Mouse (Mus musculus) midbrain, postnatal 0 days (tissue): Measurements from ENCODE around the gene Gm7030. TPM values are rescaled to one million over a fixed set of nuclear protein-coding genes. Genes with fewer than 3 reads are reported as not detected.
A peak's percentile ranks its signal among the peaks of the same experiment; 100 is the strongest.

Source experiments
- ATAC-seq: fragments of 200-750 bp; cut with Nextera tagmentation; 2 replicates; pipeline ENCODE4 v1.8.0; 2017; ENCODE audit warnings: moderate number of reproducible peaks, mild to moderate bottlenecking, moderate TSS enrichment, moderate library complexity; ENCODE audit not compliant: low FRiP score
- DNase-seq: peaks from one replicate; pipeline ENCODE4 v3.0.0-alpha.2; 2015; ENCODE audit warnings: low spot score
- H3K27ac ChIP-seq: fragments of 300-500 bp; sonication (generic); 2 replicates; pipeline ENCODE4 v1.5.1; 2014; ENCODE audit warnings: low read depth, mild to moderate bottlenecking, low read length, mixed read lengths
- H3K27me3 ChIP-seq: fragments of 300-500 bp; sonication (generic); 2 replicates; pipeline ENCODE4 v1.6.1; 2014; ENCODE audit warnings: low read length, control low read depth, mixed read lengths; ENCODE audit not compliant: insufficient read depth
- H3K36me3 ChIP-seq: fragments of 300-500 bp; sonication (generic); 2 replicates; pipeline ENCODE4 v1.6.1; 2014; ENCODE audit warnings: low read length, control low read depth, mixed read lengths; ENCODE audit not compliant: insufficient read depth
- H3K4me1 ChIP-seq: fragments of 300-500 bp; sonication (generic); 2 replicates; pipeline ENCODE4 v1.6.1; 2014; ENCODE audit warnings: mild to moderate bottlenecking, control low read depth, antibody characterized with exemption, low read length, mixed read lengths; ENCODE audit not compliant: insufficient read depth
- H3K4me2 ChIP-seq: fragments of 300-500 bp; sonication (generic); 2 replicates; pipeline ENCODE4 v1.6.1; 2014; ENCODE audit warnings: low read depth, mild to moderate bottlenecking, low read length, mixed read lengths; ENCODE audit not compliant: poor library complexity, severe bottlenecking
- H3K4me3 ChIP-seq: fragments of 300-500 bp; sonication (generic); 2 replicates; pipeline ENCODE4 v1.5.1; 2014; ENCODE audit warnings: low read depth, mild to moderate bottlenecking, low read length, moderate library complexity
- H3K9ac ChIP-seq: fragments of 300-500 bp; sonication (generic); replicated peaks from 2 replicates; pipeline ENCODE4 v1.6.1; 2014; ENCODE audit warnings: mild to moderate bottlenecking, low read length, moderate library complexity, mixed read lengths; ENCODE audit not compliant: poor library complexity, severe bottlenecking
- H3K9me3 ChIP-seq: fragments of 300-500 bp; sonication (generic); 2 replicates; pipeline ENCODE4 v1.6.1; 2016; ENCODE audit warnings: low read length, control low read depth
- CTCF ChIP-seq: IDR thresholded peaks from 2 replicates; pipeline ENCODE4 v1.5.1; 2016; ENCODE audit warnings: antibody characterized with exemption, mild to moderate bottlenecking
- WGBS: fragments of 180-500 bp; shearing (Covaris S2); extraction: QIAGEN DNeasy Blood & Tissue Kit; methylation state at CpG from one replicate; pipeline ENCODE4 v1.1.7; 2014; 5-methylcytosine and 5-hydroxymethylcytosine counted together
- polyA plus RNA-seq: library from polyadenylated mRNA; unstranded; fragments of >200 nt; fragmentation: Nextera tagmentation; extraction: Ambion mirVana; gene quantifications from 2 replicates; pipeline ENCODE4 v1.2.1, GENCODE M21; 2015
- total RNA-seq: library from RNA; depleted of rRNA; stranded (reverse); fragments of >200 nt; gene quantifications from 2 replicates; pipeline ENCODE4 v1.2.3, GENCODE M21; 2014; rRNA removed

The Gm7030 gene
- total and polyA plus RNA-seq, 2 experiments from 2014 or later: not detected

DNA sequence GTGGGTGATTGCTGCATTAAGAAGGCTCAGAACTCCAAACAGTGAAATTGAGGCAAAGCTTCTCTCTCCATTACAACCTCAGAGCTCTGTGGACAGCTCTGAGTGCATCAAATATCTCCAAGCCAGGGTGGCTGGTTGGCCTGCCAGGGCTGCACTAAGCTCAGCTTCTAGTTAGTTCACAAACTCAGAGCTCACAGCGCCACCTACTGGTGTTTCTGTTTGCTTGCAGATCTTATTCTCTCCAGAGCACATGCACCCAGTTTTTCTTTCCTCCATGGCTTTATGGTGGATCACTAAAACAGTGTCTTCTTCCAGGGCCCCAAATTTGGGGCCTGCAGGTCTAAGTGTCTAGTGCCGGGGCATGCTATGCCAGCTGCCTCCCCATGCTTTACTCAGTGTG is 68.4 kb downstream of the Gm7030 start:
- H3K4me3 ChIP-seq: no peak overlapping the region
- WGBS: 31% methylated on average over 2 of the region's 2 CpGs
- no peaks in the 10 kb centered on the region for H3K9me3 ChIP-seq
- no peak overlapping the region for H3K27ac ChIP-seq
- H3K36me3 ChIP-seq: no peaks in the 10 kb centered on the region
- H3K4me1 ChIP-seq: no peaks in the 10 kb centered on the region
- ATAC-seq (no peak), DNase-seq (peak; percentile 89)
- no peak overlapping the region for H3K9ac ChIP-seq
- no peak overlapping the region for H3K4me2 ChIP-seq
- no peaks in the 10 kb centered on the region for H3K27me3 ChIP-seq
- peak; percentile 74 for TF ChIP-seq CTCF

Other genes with a start within 250 kb of the Gm7030 start
- gene Dhx16, start 249.6 kb downstream of the Gm7030 start, total RNA-seq: 26.7 and 27.7 TPM in 2 replicates
- gene Dhx16, start 249.6 kb downstream of the Gm7030 start, polyA plus RNA-seq: 23.6 and 25.1 TPM in 2 replicates
- 43.5 and 47.7 TPM in 2 replicates for gene 2310061I04Rik, start 232.0 kb downstream of the Gm7030 start, total RNA-seq
- 88.3 and 89.3 TPM in 2 replicates for gene 2310061I04Rik, start 232.0 kb downstream of the Gm7030 start, polyA plus RNA-seq
- 199 and 216 TPM in 2 replicates for gene Atat1, start 219.3 kb downstream of the Gm7030 start, total RNA-seq
- gene Atat1, start 219.3 kb downstream of the Gm7030 start, polyA plus RNA-seq: 326 and 332 TPM in 2 replicates
- 37.2 and 46.6 TPM in 2 replicates for gene Mrps18b, start 213.0 kb downstream of the Gm7030 start, total RNA-seq
- gene Mrps18b, start 213.0 kb downstream of the Gm7030 start, polyA plus RNA-seq: 55.7 and 57.4 TPM in 2 replicates
- gene Ppp1r10, start 213.0 kb downstream of the Gm7030 start, total RNA-seq: 39.3 and 52.8 TPM in 2 replicates
- gene Ppp1r10, start 213.0 kb downstream of the Gm7030 start, polyA plus RNA-seq: 23.0 and 24.8 TPM in 2 replicates
- gene Abcf1, start 159.7 kb downstream of the Gm7030 start, total RNA-seq: 61.8 and 67.0 TPM in 2 replicates
- gene Abcf1, start 159.7 kb downstream of the Gm7030 start, polyA plus RNA-seq: 89.0 and 100 TPM in 2 replicates
- gene Gnl1, start 149.6 kb downstream of the Gm7030 start, total RNA-seq: 94.9 and 117 TPM in 2 replicates
- 80.8 and 82.8 TPM in 2 replicates for gene Gnl1, start 149.6 kb downstream of the Gm7030 start, polyA plus RNA-seq
- gene Prr3, start 149.2 kb downstream of the Gm7030 start, total RNA-seq: 43.9 and 57.8 TPM in 2 replicates
- gene Prr3, start 149.2 kb downstream of the Gm7030 start, polyA plus RNA-seq: 97.0 and 100 TPM in 2 replicates
- gene H2-T24, start 108.9 kb downstream of the Gm7030 start, total RNA-seq: 0.16 and 1.7 TPM in 2 replicates
- gene H2-T24, start 108.9 kb downstream of the Gm7030 start, polyA plus RNA-seq: 5.3 and 7.2 TPM in 2 replicates
- 6.1 and 9.2 TPM in 2 replicates for gene H2-T23, start 96.6 kb downstream of the Gm7030 start, total RNA-seq
- 6.4 and 7.3 TPM in 2 replicates for gene H2-T23, start 96.6 kb downstream of the Gm7030 start, polyA plus RNA-seq
- 11.5 and 11.8 TPM in 2 replicates for gene H2-T22, start 86.7 kb downstream of the Gm7030 start, total RNA-seq
- gene H2-T22, start 86.7 kb downstream of the Gm7030 start, polyA plus RNA-seq: 7.1 and 8.3 TPM in 2 replicates
- 0.16 TPM in 1 of 2 replicates, not detected in the other for gene Gm6034, start 86.5 kb downstream of the Gm7030 start, total RNA-seq
- gene Gm6034, start 86.5 kb downstream of the Gm7030 start, polyA plus RNA-seq: not detected in 2 replicates
- gene Gm11127, start 71.1 kb downstream of the Gm7030 start, total RNA-seq: 0.19 TPM in 1 of 2 replicates, not detected in the other
- 0.12 TPM in 1 of 2 replicates, not detected in the other for gene Gm11127, start 71.1 kb downstream of the Gm7030 start, polyA plus RNA-seq
- not detected in 2 replicates for gene Gm19684, start 7.7 kb downstream of the Gm7030 start, total RNA-seq
- gene Gm19684, start 7.7 kb downstream of the Gm7030 start, polyA plus RNA-seq: not detected in 2 replicates
- gene Gm8909, start 39.1 kb upstream of the Gm7030 start, total RNA-seq: not detected in 2 replicates
- not detected in 2 replicates for gene Gm8909, start 39.1 kb upstream of the Gm7030 start, polyA plus RNA-seq
- not detected in 2 replicates for gene H2-T3, start 60.9 kb upstream of the Gm7030 start, total RNA-seq
- gene H2-T3, start 60.9 kb upstream of the Gm7030 start, polyA plus RNA-seq: not detected in 2 replicates
- gene Rpp21, start 128.6 kb upstream of the Gm7030 start, total RNA-seq: 47.7 and 48.5 TPM in 2 replicates
- 169 and 187 TPM in 2 replicates for gene Rpp21, start 128.6 kb upstream of the Gm7030 start, polyA plus RNA-seq
- 23.5 and 29.6 TPM in 2 replicates for gene Trim39, start 142.8 kb upstream of the Gm7030 start, total RNA-seq
- 12.5 and 14.3 TPM in 2 replicates for gene Trim39, start 142.8 kb upstream of the Gm7030 start, polyA plus RNA-seq
- gene H2-M10.2, start 157.1 kb upstream of the Gm7030 start, total RNA-seq: not detected in 2 replicates
- not detected in 2 replicates for gene H2-M10.2, start 157.1 kb upstream of the Gm7030 start, polyA plus RNA-seq
- gene H2-M10.1, start 196.7 kb upstream of the Gm7030 start, total RNA-seq: not detected in 2 replicates
- gene H2-M10.1, start 196.7 kb upstream of the Gm7030 start, polyA plus RNA-seq: not detected in 2 replicates
- gene H2-M10.3, start 239.0 kb upstream of the Gm7030 start, total RNA-seq: not detected in 2 replicates
- not detected in 2 replicates for gene H2-M10.3, start 239.0 kb upstream of the Gm7030 start, polyA plus RNA-seq